Mouse (Mus musculus): ENCODE data around the gene Tmem274. TPM values are rescaled to one million over a fixed set of nuclear protein-coding genes. Genes with fewer than 3 reads are reported as not detected.

The Tmem274 gene
- not detected in 2 replicates for polyA plus RNA-seq (2012; rRNA removed; ENCODE audit: low replicate concordance)

DNA sequence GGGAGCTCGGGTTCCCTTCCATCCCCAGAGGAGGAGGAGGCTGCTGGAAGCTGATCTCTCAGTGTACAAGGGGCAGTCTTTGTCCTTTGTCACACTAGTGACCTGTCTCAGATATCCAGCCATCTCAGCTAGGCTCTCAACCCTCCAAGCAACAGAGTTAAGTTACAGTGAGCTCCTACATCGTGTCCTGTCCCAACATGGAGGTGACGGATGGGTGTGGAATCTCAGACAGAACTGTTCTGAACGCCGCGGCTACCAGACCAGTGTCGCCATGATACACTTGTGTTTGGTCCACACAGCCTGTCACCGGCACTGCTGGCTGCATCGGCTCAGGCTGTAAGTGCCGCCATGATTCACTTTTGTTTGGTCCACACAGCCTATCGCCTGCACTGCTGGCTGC, at the start of gene Tmem274:
Gene Tmem274, plus strand, starts transcription at position 301 of the 400 bp plus-strand sequence.

GRCm38 (mm10) chr4:149454879-149455278, 22.3 kb upstream of the Tmem274 start, which contains the start of gene Rbp7:
Gene Rbp7 (minus strand): TSS chr4:149454978.

GRCm38 (mm10) chr4:149485053-149485824, 8.1 kb downstream of the Tmem274 start, which contains the start of the genes Nmnat1 and Lzic:
Gene Nmnat1 (minus strand): TSS chr4:149485202.
Gene Lzic (plus strand): TSS chr4:149485229.

DNA sequence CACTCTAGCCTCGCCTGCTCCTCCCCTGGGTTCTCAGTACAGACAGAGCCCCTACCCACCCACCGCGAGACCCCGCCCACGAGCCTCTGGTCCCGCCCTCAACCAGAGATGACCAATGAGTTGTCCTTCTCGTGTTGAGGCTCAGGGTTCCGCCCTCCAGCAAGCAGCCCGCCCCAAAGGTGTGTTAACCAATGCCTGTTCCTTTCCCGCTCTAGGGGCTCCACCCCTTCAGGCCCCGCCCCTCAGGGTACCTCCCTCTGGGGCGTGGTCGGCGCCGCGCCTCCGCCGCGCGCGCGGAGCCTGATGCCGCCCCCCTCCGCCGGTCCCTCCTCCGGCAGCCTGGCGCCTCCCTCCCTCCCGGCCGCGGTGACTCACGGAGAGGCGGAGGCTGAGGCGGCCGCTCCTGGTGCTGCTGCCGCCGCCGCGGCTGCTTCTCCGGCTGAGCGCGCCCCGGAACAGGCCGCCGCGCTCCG, 40.7 kb downstream of the Tmem274 start, which contains the start of gene Ctnnbip1:
Gene Ctnnbip1, plus strand, starts transcription at position 369 of the 473 bp plus-strand sequence.

Other genes starting within 250 kb of the Tmem274 start
- gene Kif1b, start 169.7 kb upstream of the Tmem274 start, polyA plus RNA-seq (2012; rRNA removed; ENCODE audit: low replicate concordance) = 37.1 and 81.4 TPM in 2 replicates
- 46.0 and 81.9 TPM in 2 replicates for gene Ube4b, start 50.6 kb upstream of the Tmem274 start, polyA plus RNA-seq (2012; rRNA removed; ENCODE audit: low replicate concordance)
- 11.0 and 16.6 TPM in 2 replicates for gene Rbp7, start 22.4 kb upstream of the Tmem274 start, polyA plus RNA-seq (2012; rRNA removed; ENCODE audit: low replicate concordance)
- gene Nmnat1, start 7.8 kb downstream of the Tmem274 start, polyA plus RNA-seq (2012; rRNA removed; ENCODE audit: low replicate concordance) = 8.6 and 16.1 TPM in 2 replicates
- gene Lzic, start 7.9 kb downstream of the Tmem274 start, polyA plus RNA-seq (2012; rRNA removed; ENCODE audit: low replicate concordance) = 12.7 and 18.3 TPM in 2 replicates
- gene Ctnnbip1, start 40.9 kb downstream of the Tmem274 start, polyA plus RNA-seq (2012; rRNA removed; ENCODE audit: low replicate concordance) = 20.3 and 20.5 TPM in 2 replicates
- 24.3 and 35.5 TPM in 2 replicates for gene Clstn1, start 109.1 kb downstream of the Tmem274 start, polyA plus RNA-seq (2012; rRNA removed; ENCODE audit: low replicate concordance)
- 34.7 and 71.6 TPM in 2 replicates for gene Pik3cd, start 225.2 kb downstream of the Tmem274 start, polyA plus RNA-seq (2012; rRNA removed; ENCODE audit: low replicate concordance)

Data from mammary gland, adult 2 months (tissue).